Mouse (Mus musculus) forebrain, postnatal 0 days (tissue): ENCODE measurements at regions not wholly inside any gene's neighbourhood (a gene's known extent, or its start where the extent isn't known, plus 50 kb on each side); places are given as distances from the start of the nearest gene placed in this dataset.

Source experiments
- ATAC-seq: fragments of 200-750 bp; cut with Nextera tagmentation; 2 replicates; pipeline ENCODE4 v1.8.0; 2017; ENCODE audit warnings: mild to moderate bottlenecking, moderate library complexity
- DNase-seq: peaks from one replicate; pipeline ENCODE4 v3.0.0-alpha.2; 2015
- H3K27ac ChIP-seq: fragments of 300-500 bp; sonication (generic); 2 replicates; pipeline ENCODE4 v1.5.1; 2014; ENCODE audit warnings: low read depth, mild to moderate bottlenecking, antibody characterized with exemption, low read length, moderate library complexity, mixed read lengths
- H3K27me3 ChIP-seq: fragments of 300-500 bp; sonication (generic); 2 replicates; pipeline ENCODE4 v1.6.1; 2014; ENCODE audit warnings: mild to moderate bottlenecking, low read length, mixed read lengths; ENCODE audit not compliant: insufficient read depth
- H3K36me3 ChIP-seq: fragments of 300-500 bp; sonication (generic); 2 replicates; pipeline ENCODE4 v1.6.1; 2014; ENCODE audit warnings: mild to moderate bottlenecking, moderate library complexity; ENCODE audit not compliant: insufficient read depth
- H3K4me1 ChIP-seq: fragments of 300-500 bp; sonication (generic); 2 replicates; pipeline ENCODE4 v1.6.1; 2014; ENCODE audit warnings: antibody characterized with exemption; ENCODE audit not compliant: insufficient read depth
- H3K4me2 ChIP-seq: fragments of 300-500 bp; sonication (generic); 2 replicates; pipeline ENCODE4 v1.6.1; 2014; ENCODE audit warnings: low read depth, mild to moderate bottlenecking, moderate library complexity
- H3K4me3 ChIP-seq: fragments of 300-500 bp; sonication (generic); 2 replicates; pipeline ENCODE4 v1.5.1; 2014; ENCODE audit warnings: low read depth, low read length, mixed read lengths
- H3K9ac ChIP-seq: fragments of 300-500 bp; sonication (generic); 2 replicates; pipeline ENCODE4 v1.6.1; 2014; ENCODE audit warnings: mild to moderate bottlenecking
- H3K9me3 ChIP-seq: fragments of 300-500 bp; sonication (generic); 2 replicates; pipeline ENCODE4 v1.6.1; 2016; ENCODE audit warnings: low read length
- CTCF ChIP-seq: sonication (generic); IDR thresholded peaks from 2 replicates; pipeline ENCODE4 v1.5.1; 2016; ENCODE audit warnings: antibody characterized with exemption, control low read depth, low read depth
- WGBS: fragments of 180-500 bp; shearing (Covaris S2); extraction: QIAGEN DNeasy Blood & Tissue Kit; methylation state at CpG from one replicate; pipeline ENCODE4 v1.1.7; 2014; 5-methylcytosine and 5-hydroxymethylcytosine counted together

- Histone ChIP-seq H3K27ac (peak overlapping the region; percentile 99), H3K9ac (peak overlapping the region; percentile 95), H3K9me3 (no peaks in the 10 kb centered on the region), H3K4me3 (peak overlapping the region; percentile 50), H3K4me1 (peaks cover 18% of the 10 kb centered on the region), H3K4me2 (peak overlapping the region; percentile 70), H3K27me3 (no peaks in the 10 kb centered on the region), H3K36me3 (no peaks in the 10 kb centered on the region)
- DNase-seq (no peak), ATAC-seq (no peak)
- 12% methylated on average over 4 of the region's 4 CpGs for WGBS
- TF ChIP-seq CTCF: no peak
Measured at GRCm38 (mm10) chr13:84349721-84350040, 127.6 kb downstream of the Tmem161b start.

- ATAC-seq (no peak), DNase-seq (peak; percentile 36)
- H3K9ac ChIP-seq: no peak overlapping the region
Measured at GRCm38 (mm10) chr13:84350791-84351190, 128.7 kb downstream of the Tmem161b start.

GRCm38 (mm10) chr13:84356455-84356854, 134.4 kb downstream of the Tmem161b start:
- Histone ChIP-seq H3K9ac (no peak overlapping the region), H3K27me3 (no peaks in the 10 kb centered on the region), H3K9me3 (no peaks in the 10 kb centered on the region), H3K27ac (no peak overlapping the region), H3K36me3 (no peaks in the 10 kb centered on the region), H3K4me3 (no peak overlapping the region), H3K4me1 (peaks cover 2% of the 10 kb centered on the region; the same call in 1 of the 2 replicates), H3K4me2 (no peak overlapping the region)
- ATAC-seq: no peak
- 42% methylated on average over 2 of the region's 2 CpGs for WGBS
- TF ChIP-seq CTCF: no peak
- DNase-seq: no peak

More at GRCm38 (mm10) chr13:84350791-84351190, 128.7 kb downstream of the Tmem161b start:
- WGBS: 33% methylated on average over 5 of the region's 5 CpGs
- peak overlapping the region; percentile 99 for H3K27ac ChIP-seq
- 0 out of 2 replicates have a peak overlapping the region, but pooled peaks have one; percentile 70 for H3K4me2 ChIP-seq
- TF ChIP-seq CTCF: no peak
- H3K4me3 ChIP-seq: no peak overlapping the region
- no peaks in the 10 kb centered on the region for H3K9me3 ChIP-seq
- no peaks in the 10 kb centered on the region for H3K27me3 ChIP-seq
- H3K4me1 ChIP-seq: peaks cover 18% of the 10 kb centered on the region
- H3K36me3 ChIP-seq: no peaks in the 10 kb centered on the region

GRCm38 (mm10) chr13:84360536-84360935, 138.4 kb downstream of the Tmem161b start:
- no peaks in the 10 kb centered on the region for H3K4me1 ChIP-seq
- WGBS: 91% methylated on average over 2 of the region's 2 CpGs
- no peak for DNase-seq
- no peak overlapping the region for H3K4me2 ChIP-seq
- H3K27ac ChIP-seq: no peak overlapping the region
- no peak overlapping the region for H3K9ac ChIP-seq
- no peaks in the 10 kb centered on the region for H3K27me3 ChIP-seq
- TF ChIP-seq CTCF: no peak
- H3K4me3 ChIP-seq: no peak overlapping the region
- no peaks in the 10 kb centered on the region for H3K9me3 ChIP-seq
- H3K36me3 ChIP-seq: no peaks in the 10 kb centered on the region
- ATAC-seq: no peak

GRCm38 (mm10) chr13:84364069-84364468, 142.0 kb downstream of the Tmem161b start:
- no peak for TF ChIP-seq CTCF
- Histone ChIP-seq H3K4me2 (no peak overlapping the region), H3K9ac (no peak overlapping the region), H3K27me3 (no peaks in the 10 kb centered on the region), H3K9me3 (no peaks in the 10 kb centered on the region), H3K27ac (no peak overlapping the region), H3K4me3 (no peak overlapping the region), H3K36me3 (no peaks in the 10 kb centered on the region), H3K4me1 (no peaks in the 10 kb centered on the region)
- 96% methylated on average over 4 of the region's 4 CpGs for WGBS
- DNase-seq (no peak), ATAC-seq (no peak)

- H3K4me2 ChIP-seq: no peak overlapping the region
- no peak for ATAC-seq
- no peaks in the 10 kb centered on the region for H3K4me1 ChIP-seq
- H3K36me3 ChIP-seq: no peaks in the 10 kb centered on the region
- no peak for TF ChIP-seq CTCF
- no peak overlapping the region for H3K4me3 ChIP-seq
- no peaks in the 10 kb centered on the region for H3K27me3 ChIP-seq
- no peak overlapping the region for H3K27ac ChIP-seq
- H3K9ac ChIP-seq: no peak overlapping the region
- H3K9me3 ChIP-seq: no peaks in the 10 kb centered on the region
- DNase-seq: no peak
Measured at GRCm38 (mm10) chr13:84365503-84365902, 143.4 kb downstream of the Tmem161b start.

GRCm38 (mm10) chr13:84366017-84366416, 143.9 kb downstream of the Tmem161b start:
- H3K9me3 ChIP-seq: no peaks in the 10 kb centered on the region
- DNase-seq (no peak), ATAC-seq (no peak)

GRCm38 (mm10) chr13:84366839-84367238, 144.7 kb downstream of the Tmem161b start:
- WGBS: 45% methylated on average over 1 of the region's 1 CpGs

More at GRCm38 (mm10) chr13:84366017-84366416, 143.9 kb downstream of the Tmem161b start:
- Histone ChIP-seq H3K27ac (no peak overlapping the region), H3K27me3 (no peaks in the 10 kb centered on the region), H3K4me3 (no peak overlapping the region), H3K4me1 (no peaks in the 10 kb centered on the region), H3K36me3 (no peaks in the 10 kb centered on the region), H3K4me2 (no peak overlapping the region), H3K9ac (no peak overlapping the region)
- TF ChIP-seq CTCF: no peak

More at GRCm38 (mm10) chr13:84366839-84367238, 144.7 kb downstream of the Tmem161b start:
- peak; percentile 53; the same call in 1 of the 2 replicates for ATAC-seq
- Histone ChIP-seq H3K4me1 (no peaks in the 10 kb centered on the region), H3K36me3 (no peaks in the 10 kb centered on the region), H3K27ac (no peak overlapping the region), H3K9ac (no peak overlapping the region), H3K9me3 (no peaks in the 10 kb centered on the region), H3K27me3 (no peaks in the 10 kb centered on the region), H3K4me3 (no peak overlapping the region), H3K4me2 (no peak overlapping the region)
- DNase-seq: peak; percentile 32
- TF ChIP-seq CTCF: no peak
